Mouse (Mus musculus) adrenal gland, adult 2 months (tissue): ENCODE measurements around the gene Rps27rt. TPM values are rescaled to one million over a fixed set of nuclear protein-coding genes. Genes with fewer than 3 reads are reported as not detected.
"Not testable (repeated sequence)": the region's sequence is repeated elsewhere in the genome, so short reads cannot be mapped to it uniquely, and the experiment has no call there.

Source experiments
- DNase-seq: peaks from one replicate; pipeline ENCODE4 v3.0.0; 2021
- long read RNA-seq: library from polyadenylated mRNA; stranded (forward); transcript quantifications from one replicate; pipeline ENCODE4 v2.0.0, GENCODE M21; 2021
- polyA plus RNA-seq: library from polyadenylated mRNA; depleted of rRNA; stranded (reverse); fragments of >200 nt; gene quantifications from 2 replicates; pipeline ENCODE4 v1.2.3, GENCODE M21; 2012; rRNA removed
- total RNA-seq, 2 experiments: library from RNA; stranded (reverse); gene quantifications; 2 replicates each; pipeline ENCODE4 v1.2.3; 2021

Rps27rt gene
- 10 to 100 TPM; 29.7 to 63.5 TPM for total RNA-seq
- 2.0 and 2.8 TPM in 2 replicates for polyA plus RNA-seq
- long read RNA-seq, transcript Rps27rt-201 (1 exons, 374 nt), result major isoform, 115 of 115 reads
- long read RNA-seq, partial matches to known transcripts, result 0 of 115 reads
- long read RNA-seq, other reads (novel, unspliced or antisense), result 0 of 115 reads

DNA sequence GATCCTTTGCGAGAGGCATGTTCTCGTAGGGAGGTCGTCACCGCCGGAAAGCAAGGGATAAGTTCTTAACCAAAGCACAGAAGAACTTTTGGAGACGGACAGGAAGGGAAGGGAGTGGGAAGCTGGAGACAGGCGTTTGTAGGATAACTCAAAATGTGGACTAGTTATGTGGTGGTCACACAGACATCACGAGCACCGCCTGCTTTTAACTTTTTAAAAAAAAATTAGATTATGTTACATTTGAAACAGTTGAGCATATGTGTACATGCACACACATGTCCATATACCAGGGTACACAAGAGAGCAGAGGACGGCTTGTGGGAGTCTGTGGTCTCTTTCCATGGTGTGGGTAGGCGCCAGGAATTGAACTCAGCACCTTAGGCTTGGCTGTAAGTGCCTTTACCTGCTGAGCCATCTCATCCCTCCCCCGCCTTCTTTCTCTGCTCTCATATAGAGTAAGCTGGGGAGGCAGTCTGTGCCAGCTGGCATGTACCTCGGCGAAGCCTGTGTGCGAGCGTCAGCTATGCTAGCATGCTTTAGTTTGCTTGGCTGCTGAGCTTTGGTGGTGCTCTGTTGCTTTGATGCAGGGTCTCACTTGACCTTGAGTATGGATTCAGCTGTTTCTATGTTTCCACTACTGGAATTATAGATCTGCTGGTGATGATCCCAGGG is at the start of gene Rps27rt:
Gene Rps27rt (minus strand): TSS at position 51 of the 672 bp plus-strand sequence.
- no peak for DNase-seq

- DNase-seq, result not testable (repeated sequence)
These were observed 48.5 kb upstream of the Rps27rt start for GRCm38 (mm10) chr9:115031046-115031445.

- no peak for DNase-seq
These were observed 48.0 kb upstream of the Rps27rt start for GRCm38 (mm10) chr9:115030581-115030980.

- no peak for DNase-seq
These were observed 46.8 kb upstream of the Rps27rt start for GRCm38 (mm10) chr9:115029307-115029706.

GRCm38 (mm10) chr9:115023708-115024383 is 41.3 kb upstream of the Rps27rt start:
- no peak for DNase-seq

DNA sequence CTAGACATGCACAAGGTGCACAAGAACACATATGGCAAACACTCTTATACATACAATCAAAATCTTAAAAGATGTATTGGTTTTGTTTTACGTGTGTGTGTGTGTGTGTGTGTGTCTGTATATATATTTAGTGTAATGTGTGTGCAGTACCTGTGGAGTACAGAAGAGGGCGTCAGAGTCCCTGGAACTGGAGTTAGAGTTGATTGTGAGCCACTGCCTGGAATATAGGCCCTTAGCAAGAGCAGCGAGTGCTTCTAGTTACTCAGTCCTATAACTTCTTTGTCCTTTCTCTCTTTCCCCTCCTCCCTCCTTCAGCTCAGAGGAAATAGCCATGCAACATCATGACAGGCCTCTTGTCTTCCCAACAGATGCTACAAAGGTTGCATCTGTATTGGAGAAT is 40.6 kb upstream of the Rps27rt start:
- no peak for DNase-seq

DNA sequence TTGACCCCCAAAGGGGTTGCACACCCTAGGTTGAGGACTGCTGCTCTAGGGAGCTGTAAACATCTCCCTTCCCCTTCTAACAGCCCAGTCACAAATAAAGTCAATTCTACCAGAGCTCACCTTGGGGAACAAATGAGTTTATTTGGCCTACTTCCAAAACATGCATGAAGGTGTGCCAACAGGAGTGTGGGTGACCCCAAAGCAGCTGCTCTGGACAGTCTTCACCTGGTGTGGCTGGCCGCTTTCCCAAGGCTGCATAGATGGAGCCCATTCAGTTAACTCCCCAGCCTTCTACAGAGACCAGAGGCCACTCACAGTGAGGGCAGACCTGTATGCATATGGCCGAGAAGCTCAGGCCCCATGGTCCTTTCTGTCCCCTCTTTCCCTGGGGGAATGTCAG is 38.9 kb upstream of the Rps27rt start:
- DNase-seq, result no peak

- peak; percentile 59 for DNase-seq
These were observed 37.6 kb upstream of the Rps27rt start for GRCm38 (mm10) chr9:115020141-115020540.

- DNase-seq, result no peak
These were observed 29.8 kb upstream of the Rps27rt start for GRCm38 (mm10) chr9:115012367-115012766.

GRCm38 (mm10) chr9:115008194-115008593 is 25.7 kb upstream of the Rps27rt start:
- DNase-seq, result no peak

DNA sequence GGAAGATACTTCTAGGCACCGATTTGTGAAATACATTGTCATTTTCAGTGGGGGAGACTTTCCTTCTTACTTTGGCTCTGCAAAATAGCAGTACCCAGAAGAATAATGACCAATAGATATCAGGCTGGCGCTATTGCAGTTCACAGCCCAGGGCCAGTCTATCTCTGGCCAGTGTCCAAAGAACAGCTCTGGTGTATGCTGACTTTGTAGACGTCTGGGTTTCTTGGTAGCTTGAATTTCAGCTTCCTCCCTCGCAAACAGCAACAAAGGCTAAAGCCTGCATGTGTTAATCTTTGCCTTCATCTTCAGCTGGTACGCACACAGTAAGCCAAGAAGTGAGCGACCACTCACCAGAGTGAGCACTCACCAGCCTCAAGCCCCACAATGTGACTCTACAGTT is 25.2 kb upstream of the Rps27rt start:
- DNase-seq, result no peak

DNA sequence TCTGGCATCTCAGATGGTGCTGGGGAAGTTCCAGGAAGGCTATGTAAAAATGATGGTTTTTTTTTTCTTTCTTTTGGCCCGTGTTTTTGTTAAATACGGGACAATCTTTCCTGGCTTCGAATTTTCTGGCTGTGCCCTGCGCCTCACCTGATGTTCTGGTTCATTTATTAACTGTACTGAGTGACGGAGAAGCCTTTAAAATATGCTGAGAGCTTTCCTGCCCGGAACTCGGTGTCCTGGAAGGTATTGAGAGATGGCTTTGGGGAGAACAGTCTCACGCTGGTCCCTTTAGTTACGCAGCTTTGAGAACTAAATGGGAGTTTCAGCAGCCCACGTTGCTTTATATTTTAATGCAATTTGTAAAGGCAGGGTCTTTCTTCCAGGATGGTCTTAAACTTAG is 22.9 kb upstream of the Rps27rt start:
- no peak for DNase-seq

DNA sequence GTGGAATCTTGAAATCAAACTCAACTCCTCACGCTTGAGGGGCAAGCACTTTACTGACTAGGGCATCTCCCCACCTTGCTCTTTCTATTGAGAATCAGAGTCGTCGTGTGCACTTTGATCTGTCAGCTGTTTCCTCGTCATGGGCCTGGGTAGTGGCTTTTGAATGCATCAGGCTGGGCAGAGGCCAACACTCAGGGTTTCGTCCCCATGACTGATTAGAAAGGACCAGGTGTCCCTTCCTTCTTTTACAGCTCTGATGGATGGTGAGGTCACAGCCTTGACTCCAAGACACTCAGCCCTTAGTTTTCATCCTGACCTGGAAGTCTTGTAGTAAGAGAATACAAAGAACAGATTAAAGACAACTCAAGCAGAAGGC is 17.2 kb upstream of the Rps27rt start:
- DNase-seq, result no peak

- DNase-seq, result no peak
These were observed 16.7 kb upstream of the Rps27rt start for GRCm38 (mm10) chr9:114999010-114999770.

GRCm38 (mm10) chr9:114996489-114996888 is 13.9 kb upstream of the Rps27rt start:
- no peak for DNase-seq

DNA sequence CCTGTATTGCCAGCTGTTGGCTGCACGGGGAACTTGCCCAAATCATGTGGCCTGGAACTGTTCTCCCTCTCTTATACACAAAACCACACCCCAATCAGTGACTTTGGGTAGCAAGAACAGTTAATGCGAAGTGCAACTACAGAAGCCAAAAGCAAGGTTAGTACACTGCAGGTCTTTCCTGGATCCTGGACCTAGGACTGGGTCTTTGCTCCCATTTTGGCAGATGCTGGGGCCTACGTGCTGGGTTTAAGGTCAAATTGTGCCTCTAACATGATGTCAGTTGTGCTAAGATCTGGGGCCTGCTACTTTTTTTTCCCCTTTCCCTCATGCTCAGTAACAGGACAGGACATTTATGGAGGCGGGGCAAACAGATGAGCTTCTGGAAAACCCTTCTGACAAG is 13.2 kb upstream of the Rps27rt start:
- DNase-seq, result no peak

GRCm38 (mm10) chr9:114995250-114995649 is 12.7 kb upstream of the Rps27rt start:
- DNase-seq, result no peak

DNA sequence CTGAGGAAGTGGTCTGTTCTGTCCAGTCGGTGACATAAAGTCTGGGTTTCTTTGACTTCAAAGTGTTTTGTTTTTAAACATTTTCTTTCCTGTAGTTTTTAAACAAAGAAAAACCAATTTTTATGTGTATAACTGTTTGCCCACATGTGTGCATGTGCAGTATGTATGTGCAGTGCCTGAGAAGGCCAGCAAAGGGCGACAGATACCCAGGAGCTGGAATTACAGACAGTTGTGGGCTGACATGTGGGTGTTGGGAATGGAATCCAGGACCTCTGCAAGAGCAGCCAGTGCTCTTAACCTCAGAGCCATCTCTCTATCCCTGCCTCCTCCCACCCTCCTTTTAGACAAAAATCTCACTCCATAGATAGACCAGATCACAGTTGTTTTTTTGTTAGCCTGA is 10.0 kb upstream of the Rps27rt start:
- no peak for DNase-seq

- no peak for DNase-seq
These were observed 7.9 kb upstream of the Rps27rt start for GRCm38 (mm10) chr9:114990421-114990820.

DNA sequence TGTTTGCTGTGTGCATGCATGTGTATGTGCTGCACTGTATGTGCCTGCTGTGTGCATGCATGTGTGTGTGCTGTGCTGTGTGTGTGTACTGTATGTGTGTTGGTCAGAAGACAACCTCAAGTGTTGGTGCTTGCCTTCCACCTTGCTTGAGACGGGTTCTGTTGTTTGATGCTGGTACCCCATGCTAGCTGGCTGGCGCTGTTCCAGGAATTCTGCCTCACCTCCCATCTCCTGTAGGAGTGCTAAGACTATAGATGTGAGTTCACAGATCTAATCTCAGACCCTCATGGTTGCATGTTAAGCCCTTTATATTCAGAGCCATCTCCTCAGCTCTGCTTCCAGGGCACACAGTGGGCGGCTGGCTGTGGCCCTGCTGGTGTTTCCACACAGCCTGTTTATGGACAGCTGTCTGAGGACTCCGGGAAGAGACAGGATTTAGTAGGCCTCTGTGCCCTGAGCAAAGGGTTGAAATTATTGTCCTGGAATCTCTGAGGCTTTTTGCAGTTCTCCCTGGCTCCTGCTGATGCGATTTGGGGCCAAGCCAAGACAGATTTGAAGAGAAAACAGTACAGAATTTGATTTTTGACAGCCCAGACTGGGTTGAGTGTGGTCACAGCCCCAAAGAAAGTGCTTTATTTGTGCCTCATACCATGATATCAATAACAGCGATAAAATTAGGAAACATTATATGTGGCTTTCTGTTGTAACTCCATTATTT is 6.2 kb upstream of the Rps27rt start:
- no peak for DNase-seq

- no peak for DNase-seq
These were observed 5.5 kb upstream of the Rps27rt start for GRCm38 (mm10) chr9:114988029-114988428.

DNA sequence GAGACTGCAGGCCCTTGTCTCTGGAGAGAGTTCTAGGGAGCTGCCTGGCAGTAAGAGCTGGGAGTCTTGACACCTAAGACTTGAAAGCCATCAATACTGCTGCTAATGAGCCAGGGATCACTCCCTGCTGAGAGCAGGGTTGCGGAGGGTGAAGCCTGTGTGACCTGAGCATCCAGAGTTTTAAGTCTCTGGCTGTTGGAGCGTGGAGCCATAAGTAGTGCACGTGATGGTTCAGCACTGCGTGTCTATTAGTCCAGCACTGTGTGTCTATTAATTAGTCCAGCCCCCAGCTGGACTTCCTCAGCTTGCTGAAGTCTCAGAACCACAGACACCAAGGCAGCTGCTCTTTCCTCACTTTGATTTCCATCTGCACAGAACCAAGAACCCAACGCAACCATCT is 3.8 kb upstream of the Rps27rt start:
- DNase-seq, result no peak
